Mouse (Mus musculus): ENCODE measurements around the gene Stox2. TPM values are rescaled to one million over a fixed set of nuclear protein-coding genes. Genes with fewer than 3 reads are reported as not detected.
"Not testable (repeated sequence)": the region's sequence is repeated elsewhere in the genome, so short reads cannot be mapped to it uniquely, and the experiment has no call there.

Stox2 gene
- total RNA-seq (2015; ENCODE audit: low replicate concordance): not detected in 2 replicates
- 0.14 and 0.26 TPM in 2 replicates for total RNA-seq (2017; ENCODE audit: low replicate concordance)

DNA sequence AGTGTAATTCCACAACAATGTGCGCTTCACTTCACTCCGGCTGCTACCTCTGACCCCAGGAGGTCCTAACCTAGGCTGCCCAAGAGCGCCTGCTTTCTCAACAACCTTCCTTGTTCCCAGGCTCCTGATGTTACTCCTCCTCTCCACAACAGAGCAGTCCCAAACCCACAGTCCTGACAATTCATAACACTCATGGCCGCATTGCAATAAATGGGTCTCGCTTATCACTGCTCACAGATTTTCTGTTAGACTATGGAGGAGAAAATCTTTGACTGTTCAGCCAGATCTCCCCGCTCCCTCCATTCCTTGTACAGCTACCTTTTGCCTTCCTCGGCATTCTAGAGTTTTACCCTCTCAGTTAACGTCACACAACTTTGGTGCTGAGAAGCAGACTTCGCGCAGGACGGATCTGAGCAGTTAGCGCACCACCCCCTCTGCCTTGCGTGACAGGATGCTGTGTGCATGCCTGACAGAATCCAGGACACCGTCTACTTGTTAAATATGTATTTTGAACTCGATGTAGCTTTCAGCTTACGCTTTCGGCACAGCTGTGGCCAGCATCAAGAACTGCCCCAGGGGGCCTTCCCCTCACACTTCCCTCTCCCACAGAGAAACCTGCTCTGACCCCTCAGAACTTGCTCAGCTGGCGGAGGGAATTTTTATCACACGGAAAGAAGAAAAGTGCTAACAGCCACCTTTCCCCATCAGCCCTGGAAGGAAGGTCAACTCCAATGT lies at the start of gene Stox2:
TSS of gene Stox2 (minus strand) at position 51 of the 735 bp plus-strand sequence.
- no peak for ATAC-seq (replicated peaks; ENCODE audit: low FRiP score, poor library complexity, severe bottlenecking)

DNA sequence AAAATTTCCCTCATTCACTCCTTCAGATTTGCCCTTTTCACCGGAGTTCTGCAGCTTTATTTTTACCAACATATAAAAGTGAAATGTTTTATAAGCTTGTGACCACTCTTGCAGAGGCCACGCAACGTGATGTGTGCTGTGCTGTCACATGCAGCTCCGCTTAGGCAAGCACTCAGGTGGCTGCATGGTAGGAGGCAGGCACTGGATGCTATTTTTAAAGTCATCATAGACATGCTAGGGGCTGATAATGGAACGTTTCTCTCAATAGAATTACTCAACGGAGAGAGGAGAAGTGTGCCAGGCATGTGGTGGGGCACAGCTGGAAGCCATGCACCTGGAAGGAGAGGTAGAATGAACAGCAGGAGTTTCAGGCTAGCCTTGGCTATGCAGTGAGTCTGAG lies 49.3 kb upstream of the Stox2 start:
- ATAC-seq (replicated peaks; ENCODE audit: low FRiP score, poor library complexity, severe bottlenecking): no peak

GRCm38 (mm10) chr8:47494602-47495153 lies 48.5 kb upstream of the Stox2 start:
- no peak for ATAC-seq (replicated peaks; ENCODE audit: low FRiP score, poor library complexity, severe bottlenecking)

DNA sequence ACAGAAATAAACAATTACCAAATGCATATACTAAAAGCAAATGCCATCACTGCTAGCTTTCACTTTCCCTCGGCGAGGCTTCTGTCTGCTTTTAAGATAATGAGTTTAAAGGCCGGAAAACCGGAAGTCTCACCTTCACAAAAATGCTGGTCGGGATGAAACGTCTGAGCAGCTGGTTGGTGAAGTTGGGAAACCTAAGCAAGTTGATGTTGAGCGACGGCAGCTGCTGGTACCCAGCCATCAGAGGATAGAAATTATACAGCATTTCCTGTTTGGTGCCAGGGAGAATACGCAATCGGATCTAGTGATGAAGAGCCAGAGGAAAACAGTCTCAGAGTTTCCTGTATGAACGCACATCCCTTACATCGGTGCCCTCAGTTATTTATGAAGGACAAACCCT lies 46.9 kb upstream of the Stox2 start:
- ATAC-seq (replicated peaks; ENCODE audit: low FRiP score, poor library complexity, severe bottlenecking): no peak

- no peak for ATAC-seq (replicated peaks; ENCODE audit: low FRiP score, poor library complexity, severe bottlenecking)
Measured at GRCm38 (mm10) chr8:47487231-47487630, 41.1 kb upstream of the Stox2 start.

DNA sequence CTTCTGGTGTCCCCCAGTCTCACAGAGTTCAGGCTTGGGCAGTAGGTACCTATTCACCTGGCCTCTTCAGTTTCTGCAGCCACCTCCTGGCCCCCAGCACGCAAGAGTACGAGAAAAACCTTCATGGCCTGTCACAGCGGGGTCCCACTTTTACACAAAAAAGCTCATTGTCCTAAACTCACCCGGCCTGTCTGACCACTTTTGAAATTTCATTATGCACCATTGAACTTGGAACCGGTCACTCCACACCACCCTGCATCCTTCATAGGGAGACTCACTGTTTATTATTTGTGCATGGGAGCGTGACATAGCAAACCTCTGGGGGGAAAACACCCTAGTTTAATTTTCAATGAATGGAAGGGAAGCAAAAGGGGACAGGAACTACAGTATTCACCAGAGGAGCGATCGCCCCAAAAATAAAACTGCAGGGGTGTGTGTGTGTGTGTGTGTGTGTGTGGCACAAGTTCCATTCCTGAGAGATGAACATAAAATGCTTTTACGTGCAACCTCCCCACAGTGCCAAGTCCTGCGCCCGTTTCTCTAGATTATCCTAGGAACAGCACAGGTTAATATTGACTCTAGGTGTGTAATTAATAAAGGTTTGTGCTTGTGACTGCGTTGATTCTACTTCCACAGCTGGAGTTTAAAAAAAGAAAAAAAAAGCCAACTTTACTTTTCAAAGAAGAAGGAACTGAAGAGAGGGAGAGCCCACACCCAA lies 36.4 kb upstream of the Stox2 start:
- ATAC-seq (replicated peaks; ENCODE audit: low FRiP score, poor library complexity, severe bottlenecking): no peak

DNA sequence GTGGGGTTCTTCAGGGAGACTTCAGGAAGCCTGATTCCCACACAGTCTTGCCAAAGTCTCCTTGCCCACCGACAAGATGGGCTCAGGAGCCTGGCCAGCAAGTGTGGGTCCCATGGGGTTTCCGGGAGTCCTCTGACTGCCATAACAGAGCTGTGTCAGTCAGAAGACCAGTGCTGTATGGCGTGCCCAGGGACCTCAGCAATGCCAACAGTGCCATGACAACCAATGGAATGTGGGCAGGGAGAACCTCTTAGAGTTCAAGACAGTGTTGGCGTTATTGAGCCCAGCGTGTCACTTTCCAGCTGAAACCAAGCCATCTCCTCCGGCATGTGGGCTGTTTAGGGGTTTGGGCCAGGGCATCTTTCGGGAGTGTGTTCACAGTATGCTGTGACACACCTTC lies 33.9 kb upstream of the Stox2 start:
- ATAC-seq (replicated peaks; ENCODE audit: low FRiP score, poor library complexity, severe bottlenecking): no peak

- no peak for ATAC-seq (replicated peaks; ENCODE audit: low FRiP score, poor library complexity, severe bottlenecking)
Measured at GRCm38 (mm10) chr8:47461650-47462049, 15.5 kb upstream of the Stox2 start.

- no peak for ATAC-seq (replicated peaks; ENCODE audit: low FRiP score, poor library complexity, severe bottlenecking)
Measured at GRCm38 (mm10) chr8:47459216-47459749, 13.1 kb upstream of the Stox2 start.

- ATAC-seq (replicated peaks; ENCODE audit: low FRiP score, poor library complexity, severe bottlenecking): no peak
Measured at GRCm38 (mm10) chr8:47458591-47458990, 12.4 kb upstream of the Stox2 start.

GRCm38 (mm10) chr8:47449211-47449610 lies 3.0 kb upstream of the Stox2 start:
- not testable (repeated sequence) for ATAC-seq (replicated peaks; ENCODE audit: low FRiP score, poor library complexity, severe bottlenecking)

DNA sequence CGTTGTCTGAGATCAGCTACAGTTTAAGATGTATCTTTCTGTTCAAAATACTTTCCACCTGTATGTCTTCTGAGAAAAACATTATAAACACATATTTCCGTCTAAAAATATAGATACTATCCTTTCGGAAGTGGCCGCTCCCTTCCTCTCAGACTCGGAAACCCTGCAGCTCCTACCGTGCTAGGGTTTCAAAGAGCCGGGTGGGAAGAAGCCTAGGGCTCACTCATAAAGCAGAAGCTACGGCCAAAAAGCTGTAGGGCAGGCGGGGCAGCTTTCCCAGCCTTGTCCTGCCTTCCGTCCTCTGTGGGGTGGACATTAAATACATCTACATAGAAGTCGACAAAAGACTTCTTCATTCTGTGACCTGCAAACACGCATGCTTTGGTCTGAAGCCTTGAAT lies 6.9 kb downstream of the Stox2 start:
- ATAC-seq (replicated peaks; ENCODE audit: low FRiP score, poor library complexity, severe bottlenecking): no peak

DNA sequence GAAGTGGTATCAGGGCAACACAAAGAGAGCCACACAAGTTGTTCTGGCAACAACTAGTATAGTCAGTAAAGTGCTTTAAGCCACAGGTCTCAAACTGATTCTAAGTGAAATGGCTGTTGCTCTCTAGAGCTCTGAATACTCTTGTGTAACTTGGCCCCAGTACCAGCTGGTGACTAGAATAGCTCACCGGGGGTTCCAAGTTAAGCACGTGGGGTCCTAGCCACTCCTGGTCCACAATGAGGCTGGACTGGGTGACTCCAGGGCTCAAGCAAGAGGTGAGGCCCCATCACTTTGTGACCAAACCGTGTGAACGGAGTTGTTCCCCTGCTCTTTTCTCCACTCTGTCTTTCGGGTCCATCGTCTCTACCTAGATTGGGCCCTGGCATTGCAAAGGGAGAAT lies 8.2 kb downstream of the Stox2 start:
- no peak for ATAC-seq (replicated peaks; ENCODE audit: low FRiP score, poor library complexity, severe bottlenecking)

DNA sequence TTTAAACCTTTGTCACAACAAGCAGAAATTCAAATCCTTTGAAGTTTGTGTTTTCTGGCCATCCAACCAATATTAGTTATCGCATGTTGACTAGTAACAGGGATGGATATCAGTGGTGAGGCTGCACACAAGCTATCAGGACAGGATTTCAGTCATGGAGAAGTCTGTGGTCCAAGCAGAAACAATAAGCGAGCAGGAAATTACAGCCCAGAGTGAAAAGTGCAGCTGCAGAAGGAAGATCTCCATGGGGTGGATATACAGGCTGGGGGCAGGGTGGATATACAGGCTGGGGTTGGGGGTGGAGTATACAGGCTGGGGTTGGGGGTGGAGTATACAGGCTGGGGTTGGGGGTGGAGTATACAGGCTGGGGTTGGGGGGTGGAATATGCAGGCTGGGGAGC lies 10.3 kb downstream of the Stox2 start:
- ATAC-seq (replicated peaks; ENCODE audit: low FRiP score, poor library complexity, severe bottlenecking): no peak

DNA sequence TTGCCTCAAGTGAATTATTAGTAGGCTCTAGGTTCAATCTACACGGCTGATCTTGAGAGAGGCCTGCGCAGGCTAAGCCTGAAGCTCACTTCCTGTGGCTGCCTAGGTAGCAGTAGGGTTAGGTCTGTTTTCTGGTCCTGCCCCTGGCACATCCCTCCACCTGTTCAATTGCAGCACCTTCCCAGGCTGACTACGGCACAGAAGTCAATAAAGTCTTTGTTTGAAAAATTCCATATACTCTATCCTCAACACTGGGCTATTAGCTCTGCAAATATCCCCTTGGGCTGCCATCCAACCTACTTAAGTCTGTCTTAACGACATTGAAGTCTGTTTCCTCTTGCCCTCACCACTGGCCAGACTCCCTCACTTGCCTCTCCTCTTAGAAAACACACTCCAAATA lies 10.8 kb downstream of the Stox2 start:
- no peak for ATAC-seq (replicated peaks; ENCODE audit: low FRiP score, poor library complexity, severe bottlenecking)

DNA sequence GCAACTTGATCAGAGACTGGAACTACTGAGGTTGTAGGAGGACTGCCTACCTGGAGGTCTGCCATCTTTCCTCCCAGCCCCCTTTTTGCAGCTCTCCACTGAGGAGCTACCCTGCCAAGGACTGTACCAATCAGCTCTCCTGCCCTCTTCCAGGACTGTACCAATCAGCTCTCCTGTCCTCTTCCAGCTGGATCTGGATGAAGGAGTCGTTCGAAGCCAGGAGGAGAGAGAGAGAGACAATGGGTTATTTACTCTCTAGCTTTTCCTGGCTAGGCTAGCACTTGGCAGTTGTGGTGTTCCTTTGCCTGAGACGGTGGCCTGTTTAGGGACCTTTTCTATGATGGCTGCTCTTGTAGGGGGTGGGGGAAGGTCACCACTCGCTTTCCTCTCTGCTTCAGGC lies 14.9 kb downstream of the Stox2 start:
- ATAC-seq (replicated peaks; ENCODE audit: low FRiP score, poor library complexity, severe bottlenecking): no peak

GRCm38 (mm10) chr8:47414258-47414525 lies 32.0 kb downstream of the Stox2 start:
- ATAC-seq (replicated peaks; ENCODE audit: low FRiP score, poor library complexity, severe bottlenecking): not testable (repeated sequence)

GRCm38 (mm10) chr8:47413524-47414257 lies 32.5 kb downstream of the Stox2 start:
- ATAC-seq (replicated peaks; ENCODE audit: low FRiP score, poor library complexity, severe bottlenecking): no peak

DNA sequence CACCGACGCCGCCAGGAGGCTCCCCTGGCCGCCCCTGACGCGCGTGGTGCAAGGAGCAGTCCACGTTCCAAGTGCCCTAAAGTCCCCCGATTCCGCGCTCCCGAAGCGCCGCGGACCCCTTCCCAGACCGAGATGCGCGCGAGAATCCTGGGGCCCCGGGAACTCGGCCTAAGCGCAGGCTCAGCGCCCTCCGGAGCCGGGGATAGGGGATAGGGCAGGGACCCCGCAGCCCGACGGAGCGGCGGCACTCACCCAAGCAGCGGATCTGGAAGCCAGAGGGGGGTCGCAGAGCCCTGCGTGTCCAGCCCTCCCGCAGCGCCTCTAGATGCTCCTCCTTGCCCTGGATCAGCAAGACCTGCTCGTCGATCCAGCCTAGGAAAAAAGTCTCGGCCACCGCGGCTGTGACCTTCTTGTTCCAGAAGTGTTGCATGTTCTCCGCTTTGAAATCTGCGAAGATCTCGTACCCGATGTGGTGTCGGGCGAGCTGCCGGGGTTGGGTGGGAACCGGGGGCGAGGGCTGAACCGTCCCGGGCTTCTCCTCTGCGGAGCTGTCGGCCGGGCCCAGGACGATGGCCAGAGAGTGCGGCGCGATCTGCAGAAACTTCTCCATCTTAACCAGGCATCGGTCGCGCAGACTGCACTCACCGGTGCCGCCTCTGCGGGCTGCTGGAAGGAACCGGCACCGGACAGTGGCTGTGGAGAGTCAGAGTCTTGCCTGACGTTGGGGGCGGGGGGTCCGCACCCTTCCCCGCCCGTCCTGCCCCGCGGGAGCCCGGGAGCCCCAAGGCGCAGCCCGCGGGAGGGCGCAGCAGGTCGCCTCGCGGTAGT lies 33.3 kb downstream of the Stox2 start:
- ATAC-seq (replicated peaks; ENCODE audit: low FRiP score, poor library complexity, severe bottlenecking): no peak

Measured in erythroblast, adult 5-6 weeks (primary cell).